Mouse (Mus musculus) large intestine, adult 2 months (tissue): Measurements from ENCODE around the gene Foxs1. TPM values are rescaled to one million over a fixed set of nuclear protein-coding genes. Genes with fewer than 3 reads are reported as not detected.

Source experiments
- DNase-seq: peaks from one replicate; pipeline ENCODE4 v3.0.0-alpha.2; 2012; ENCODE audit warnings: low read depth, low spot score
- WGBS: fragments of 180-500 bp; shearing (Covaris S2); methylation state at CpG from one replicate; pipeline ENCODE4 v1.1.7; 2018; 5-methylcytosine and 5-hydroxymethylcytosine counted together
- polyA plus RNA-seq: library from polyadenylated mRNA; depleted of rRNA; stranded (reverse); fragments of >200 nt; gene quantifications from 2 replicates; pipeline ENCODE4 v1.2.3, GENCODE M21; 2012

Foxs1 gene
- polyA plus RNA-seq, 1 experiment, result 1.9 TPM

GRCm38 (mm10) chr2:152930276-152930675 lies 2.7 kb downstream of the Foxs1 start:
- WGBS, result 36% methylated on average over 2 of the region's 2 CpGs
- DNase-seq, result no peak

GRCm38 (mm10) chr2:152928988-152929370 lies 4.0 kb downstream of the Foxs1 start:
- no peak for DNase-seq
- 55% methylated on average over 3 of the region's 3 CpGs for WGBS

GRCm38 (mm10) chr2:152928219-152928987 lies 4.6 kb downstream of the Foxs1 start:
- no peak for DNase-seq

DNA sequence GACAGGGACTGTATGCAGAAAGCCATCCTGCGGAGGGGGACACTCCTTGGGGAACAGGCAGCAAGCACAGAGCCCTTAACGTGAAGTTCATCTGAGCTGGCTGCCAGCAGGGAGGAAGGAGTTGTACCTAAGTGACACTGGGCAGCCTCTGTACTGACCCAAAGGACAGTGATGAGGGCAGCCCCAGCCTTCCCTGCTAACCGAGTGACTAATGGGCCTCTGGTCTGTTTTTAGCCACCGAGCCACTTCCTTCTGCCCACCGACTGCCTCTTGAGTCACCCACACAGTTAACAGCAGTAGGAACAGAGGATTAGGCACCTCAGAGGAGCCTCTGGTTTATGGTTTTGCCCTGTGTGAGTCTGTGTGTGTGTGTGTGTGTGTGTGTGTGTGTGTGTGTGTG lies 5.6 kb downstream of the Foxs1 start:
- DNase-seq, result no peak
- WGBS, result 50% methylated on average over 5 of the region's 5 CpGs

More at GRCm38 (mm10) chr2:152928219-152928987, 4.6 kb downstream of the Foxs1 start:
- 64% methylated on average over 14 of the region's 14 CpGs for WGBS

DNA sequence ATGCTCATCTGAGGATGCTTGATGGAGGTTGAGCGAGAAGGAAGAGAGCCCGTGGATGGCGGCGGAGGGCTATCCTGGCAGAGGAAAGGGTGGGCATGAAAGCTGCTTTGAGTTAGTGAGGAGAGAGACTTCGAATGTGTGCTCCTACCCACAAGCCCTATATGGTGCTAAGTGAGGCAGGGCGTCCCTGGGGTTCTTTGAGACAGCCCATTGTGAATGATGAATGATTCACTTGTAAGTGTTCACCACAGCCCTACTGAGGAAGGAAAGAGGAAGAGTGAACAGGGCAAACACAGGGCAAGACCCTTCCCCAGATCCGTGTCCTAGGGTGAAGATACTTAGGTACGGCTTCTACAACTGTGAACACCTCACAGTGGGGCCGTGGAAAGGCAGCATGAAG lies 6.1 kb downstream of the Foxs1 start:
- DNase-seq, result no peak
- 78% methylated on average over 9 of the region's 9 CpGs for WGBS

GRCm38 (mm10) chr2:152925189-152925872 lies 7.7 kb downstream of the Foxs1 start:
- DNase-seq, result no peak

GRCm38 (mm10) chr2:152924543-152924942 lies 8.5 kb downstream of the Foxs1 start:
- no peak for DNase-seq
- 63% methylated on average over 5 of the region's 5 CpGs for WGBS

More at GRCm38 (mm10) chr2:152925189-152925872, 7.7 kb downstream of the Foxs1 start:
- 53% methylated on average over 11 of the region's 11 CpGs for WGBS

DNA sequence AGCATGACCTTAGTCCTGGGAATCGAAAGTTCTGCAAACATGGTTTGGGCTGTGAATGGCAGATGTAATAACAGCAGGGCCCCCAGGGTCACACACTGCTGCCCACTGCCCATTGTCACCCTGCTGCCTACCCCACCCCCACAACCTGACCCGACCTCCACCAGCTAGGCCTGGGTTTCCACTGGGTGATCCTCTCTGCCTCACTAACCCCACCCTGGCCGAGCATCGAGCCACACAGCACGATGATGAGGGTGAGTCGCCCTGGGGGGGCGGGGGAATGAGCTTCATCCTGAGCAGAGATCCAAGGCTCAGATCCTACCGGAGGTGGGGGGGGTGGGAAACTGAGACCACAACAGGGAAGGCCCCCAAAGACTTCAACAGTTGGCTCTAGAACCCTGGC lies 8.9 kb downstream of the Foxs1 start:
- no peak for DNase-seq
- WGBS, result 55% methylated on average over 8 of the region's 8 CpGs

DNA sequence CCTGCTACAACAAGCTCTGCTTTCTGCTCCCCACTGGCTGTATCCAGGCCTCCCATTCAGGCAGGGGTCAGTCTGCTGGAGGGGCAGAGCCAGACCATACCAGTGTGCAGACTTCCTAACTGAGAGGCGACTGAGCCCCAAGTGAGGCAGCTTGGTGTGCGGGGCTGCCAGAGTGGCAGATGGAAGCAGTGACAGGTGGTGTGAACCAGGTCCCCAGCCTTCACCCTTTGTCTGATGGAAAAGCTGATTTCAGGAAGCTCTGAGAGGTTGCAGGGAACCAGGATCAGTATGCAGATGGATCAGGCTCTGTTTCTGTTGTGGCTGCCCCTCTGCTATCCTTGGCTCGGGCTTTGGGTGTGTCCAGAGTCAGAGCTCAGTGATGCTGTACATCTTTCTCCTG lies 9.4 kb downstream of the Foxs1 start:
- 74% methylated on average over 3 of the region's 3 CpGs for WGBS
- no peak for DNase-seq

DNA sequence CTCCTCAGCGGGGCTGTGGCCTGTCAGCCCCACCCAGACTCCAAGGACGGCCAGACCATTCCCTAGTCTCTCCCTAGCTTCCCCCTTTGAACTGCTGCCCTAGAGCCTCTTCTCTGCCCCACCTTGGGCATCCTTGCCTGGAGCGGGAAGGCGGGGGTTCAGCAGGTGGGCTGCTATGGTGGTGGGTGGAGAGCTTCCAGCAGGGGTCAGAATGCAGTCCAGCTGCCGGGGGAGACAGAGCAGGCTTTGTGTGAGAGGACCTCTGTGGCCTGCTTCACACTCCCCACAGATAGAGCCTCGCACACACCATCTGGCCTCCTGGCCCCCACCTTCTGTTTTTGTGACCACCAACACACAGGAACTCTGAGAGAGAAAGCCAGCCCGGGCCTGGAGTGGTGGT lies 10.6 kb downstream of the Foxs1 start:
- WGBS, result 50% methylated on average over 7 of the region's 7 CpGs

GRCm38 (mm10) chr2:152917671-152918070 lies 15.3 kb downstream of the Foxs1 start:
- no peak for DNase-seq
- WGBS, result 51% methylated on average over 9 of the region's 9 CpGs

More for the DNA sequence above, 10.6 kb downstream of the Foxs1 start:
- no peak for DNase-seq

GRCm38 (mm10) chr2:152916111-152916510 lies 16.9 kb downstream of the Foxs1 start:
- WGBS, result 62% methylated on average over 5 of the region's 5 CpGs
- no peak for DNase-seq

GRCm38 (mm10) chr2:152915453-152915852 lies 17.6 kb downstream of the Foxs1 start:
- no peak for DNase-seq
- 49% methylated on average over 4 of the region's 4 CpGs for WGBS

- under 1% methylated on average over 18 of the region's 18 CpGs for WGBS
- DNase-seq, result peak; percentile 57
Observed at GRCm38 (mm10) chr2:152914310-152915120, 18.5 kb downstream of the Foxs1 start.

- 40% methylated on average over 7 of the region's 7 CpGs for WGBS
- DNase-seq, result no peak
Observed at GRCm38 (mm10) chr2:152913471-152913870, 19.5 kb downstream of the Foxs1 start.

DNA sequence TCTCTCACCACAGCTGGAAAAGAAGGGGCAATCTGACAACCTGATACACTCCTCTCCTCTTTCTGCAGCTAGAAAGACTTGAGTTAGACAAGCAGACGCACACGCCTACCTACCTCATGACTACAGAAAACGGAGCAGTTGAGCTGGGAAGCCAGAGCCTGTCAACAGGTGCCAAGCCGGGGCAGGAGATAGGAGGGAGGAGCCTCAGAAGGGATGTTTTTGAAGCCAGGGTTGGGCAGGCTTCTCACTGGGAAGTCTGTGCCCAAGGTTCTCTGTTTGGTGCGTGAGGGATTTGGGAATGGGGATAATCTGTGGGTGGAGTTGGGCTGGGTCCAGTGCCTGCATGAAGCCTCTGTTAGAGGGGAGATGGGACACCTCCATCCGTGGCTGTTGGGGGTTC lies 21.6 kb downstream of the Foxs1 start:
- no peak for DNase-seq
- 28% methylated on average over 6 of the region's 6 CpGs for WGBS

DNA sequence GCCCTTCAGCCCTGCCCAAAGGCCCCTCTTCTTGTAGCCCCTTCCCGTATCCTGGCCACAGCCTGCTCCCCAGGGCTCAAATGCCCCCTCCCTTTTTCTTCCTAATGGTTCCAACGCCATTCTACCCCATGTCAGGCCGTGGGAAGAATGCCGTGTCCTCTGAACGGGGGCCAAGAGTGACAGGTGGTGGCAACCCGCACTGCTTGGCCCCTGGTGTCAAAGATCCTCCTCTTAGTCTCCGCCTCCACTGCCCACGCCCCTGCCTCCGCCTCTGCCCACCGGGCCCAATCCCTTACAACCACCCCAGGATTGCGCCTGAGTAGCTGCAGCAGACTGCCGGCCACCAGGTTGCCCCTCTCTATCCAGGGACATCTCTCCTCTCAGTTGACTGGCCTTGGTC lies 22.0 kb downstream of the Foxs1 start, which contains the start of gene Mylk2:
TSS of gene Mylk2 (plus strand) at position 322 of the 400 bp plus-strand sequence.
- DNase-seq, result no peak
- WGBS, result 28% methylated on average over 12 of the region's 12 CpGs

DNA sequence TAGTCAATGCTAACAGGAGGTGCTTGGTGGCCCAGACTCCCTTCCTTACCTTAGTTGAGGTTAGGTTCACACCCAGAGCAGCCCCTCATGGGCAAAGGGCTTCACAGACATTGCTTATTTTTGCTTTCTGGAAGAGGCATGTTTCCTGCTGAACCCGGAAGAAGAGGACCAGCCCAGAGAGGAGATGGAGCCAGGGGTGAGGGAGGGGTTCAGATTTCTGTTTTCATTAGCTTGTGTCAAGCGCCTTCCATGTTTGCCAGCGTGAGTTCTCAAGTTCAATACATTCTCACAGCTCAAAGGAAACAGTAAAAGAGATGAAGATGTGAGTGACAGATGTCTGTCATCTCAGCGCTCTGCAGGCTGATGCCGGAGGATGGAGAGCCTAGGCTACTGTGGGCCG lies 23.2 kb downstream of the Foxs1 start:
- WGBS, result 73% methylated on average over 6 of the region's 6 CpGs
- DNase-seq, result no peak

DNA sequence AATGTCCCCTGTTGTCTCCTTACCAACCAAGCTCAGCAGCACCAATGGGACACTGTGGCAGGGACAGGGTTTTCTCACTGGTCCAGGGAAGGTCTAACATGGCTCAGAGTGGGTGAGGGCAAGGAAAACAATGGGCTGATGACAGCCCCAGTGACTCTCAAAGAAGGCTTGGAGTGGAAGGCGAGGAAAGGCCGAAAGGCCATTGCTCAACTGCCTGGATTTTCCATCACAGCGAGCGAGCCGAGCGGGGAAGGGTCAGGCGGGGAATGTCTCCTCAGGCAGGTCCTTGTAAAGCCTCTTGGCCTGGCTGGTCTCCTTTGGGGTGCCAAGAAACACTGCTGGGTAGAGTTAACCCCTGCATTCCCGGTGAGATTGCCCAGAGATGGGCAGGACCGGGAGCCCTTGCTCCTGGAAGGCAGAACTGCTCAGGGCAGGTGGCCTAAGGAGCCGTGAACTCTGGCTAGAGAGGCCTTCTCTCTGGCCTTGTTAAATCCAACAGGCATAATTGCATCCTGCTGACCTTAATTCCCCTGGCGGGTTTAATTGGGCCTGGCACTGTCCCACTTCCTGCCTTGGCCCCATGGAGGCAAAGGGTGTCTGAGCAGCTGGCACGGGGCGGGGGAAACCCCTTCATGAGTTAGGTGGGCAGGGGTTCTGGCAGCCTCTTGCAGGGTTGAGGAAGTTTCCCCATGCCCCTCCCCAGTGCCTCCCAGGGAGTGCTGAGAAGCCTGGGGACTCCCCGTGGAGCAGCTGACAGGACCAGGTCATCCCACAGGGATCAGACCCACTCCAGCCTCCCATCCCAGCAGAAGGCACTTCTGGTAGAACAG lies 25.7 kb downstream of the Foxs1 start:
- peak; percentile 19 for DNase-seq
- WGBS, result 39% methylated on average over 14 of the region's 14 CpGs
